Mouse (Mus musculus) effector memory CD4-positive, alpha-beta T cell, adult 7 months (primary cell): ENCODE measurements around the gene Ube2j2. TPM values are rescaled to one million over a fixed set of nuclear protein-coding genes. Genes with fewer than 3 reads are reported as not detected.

ENCODE experiments used
- polyA plus RNA-seq: library from polyadenylated mRNA; unstranded; fragments of 100-300 nt; shearing (Covaris generic); gene quantifications from one replicate; pipeline ENCODE4 v1.2.1, GENCODE M21; 2017

Ube2j2 gene
- 179 TPM for polyA plus RNA-seq

DNA sequence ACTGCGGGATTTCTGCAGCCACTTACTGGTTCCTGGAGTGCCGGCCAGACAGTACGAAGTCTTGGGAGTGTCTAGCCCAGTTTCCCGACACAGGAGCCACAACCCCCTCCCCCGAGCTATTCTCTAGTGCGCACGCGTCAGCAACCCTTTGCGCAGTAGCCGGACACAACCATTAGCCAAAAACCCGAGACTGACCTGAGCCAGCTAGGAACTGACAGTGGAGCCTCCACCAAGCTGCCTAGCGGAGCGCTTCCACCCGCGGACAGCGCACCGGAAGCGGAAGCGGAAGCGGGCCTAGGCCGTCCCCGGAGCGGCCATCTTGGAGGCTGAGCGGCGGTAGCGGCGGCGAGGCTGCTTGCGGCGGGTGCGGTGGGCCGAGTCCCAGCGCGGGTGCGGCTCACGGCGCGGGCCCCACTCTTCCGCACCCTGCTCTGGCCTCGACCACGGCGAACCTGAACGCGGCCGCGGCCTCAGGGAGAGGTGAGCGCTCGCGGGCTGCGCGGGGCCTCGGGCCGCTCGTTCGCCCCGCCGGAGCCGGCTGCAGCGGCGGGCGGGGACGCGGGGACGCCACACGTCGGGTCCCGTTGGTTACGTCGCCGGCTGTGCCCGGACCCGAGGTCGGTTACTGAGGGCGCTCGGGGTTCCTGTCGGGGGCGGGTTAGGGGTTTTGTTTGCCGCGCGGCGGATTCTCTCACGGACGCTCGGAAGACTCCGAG is at the start of gene Ube2j2:
TSS of gene Ube2j2 (plus strand) at position 298 of the 716 bp plus-strand sequence.

DNA sequence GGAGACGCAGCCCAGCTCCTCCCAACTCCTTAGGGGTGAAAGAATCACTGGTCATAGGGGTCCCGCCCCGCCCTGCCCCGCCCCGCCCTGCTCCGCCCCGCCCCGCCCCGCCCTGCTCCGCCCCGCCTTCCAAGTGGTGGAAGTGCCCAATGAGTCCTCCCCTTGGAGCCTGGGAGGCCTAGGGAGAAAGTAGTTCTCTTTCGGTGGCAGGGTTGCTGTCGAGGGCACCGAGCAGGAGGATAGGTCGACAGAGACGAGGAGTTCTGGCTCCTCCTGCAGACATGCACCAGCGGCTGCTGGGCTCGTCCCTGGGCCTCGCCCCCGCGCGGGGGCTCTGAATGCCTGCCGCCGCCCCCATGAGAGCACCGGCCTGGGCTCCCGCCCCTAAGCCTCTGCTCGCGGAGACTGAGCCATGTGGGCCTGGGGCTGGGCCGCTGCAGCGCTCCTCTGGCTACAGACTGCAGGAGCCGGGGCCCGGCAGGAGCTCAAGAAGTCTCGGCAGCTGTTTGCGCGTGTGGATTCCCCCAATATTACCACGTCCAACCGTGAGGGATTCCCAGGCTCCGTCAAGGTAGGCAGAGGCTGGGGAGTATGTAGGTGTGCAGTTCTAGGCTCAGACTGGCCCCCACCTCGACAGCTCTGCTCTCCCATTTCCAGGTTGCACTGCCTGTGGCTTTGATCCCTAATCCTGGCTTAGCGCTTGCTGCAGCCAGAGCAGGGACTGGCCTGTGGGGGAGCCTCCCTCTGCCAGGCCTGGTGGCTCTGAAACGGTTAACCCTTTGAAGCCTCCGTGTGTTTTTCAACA is 18.7 kb downstream of the Ube2j2 start, which contains the start of gene C1qtnf12:
TSS of gene C1qtnf12 (plus strand) at position 152 of the 805 bp plus-strand sequence.

DNA sequence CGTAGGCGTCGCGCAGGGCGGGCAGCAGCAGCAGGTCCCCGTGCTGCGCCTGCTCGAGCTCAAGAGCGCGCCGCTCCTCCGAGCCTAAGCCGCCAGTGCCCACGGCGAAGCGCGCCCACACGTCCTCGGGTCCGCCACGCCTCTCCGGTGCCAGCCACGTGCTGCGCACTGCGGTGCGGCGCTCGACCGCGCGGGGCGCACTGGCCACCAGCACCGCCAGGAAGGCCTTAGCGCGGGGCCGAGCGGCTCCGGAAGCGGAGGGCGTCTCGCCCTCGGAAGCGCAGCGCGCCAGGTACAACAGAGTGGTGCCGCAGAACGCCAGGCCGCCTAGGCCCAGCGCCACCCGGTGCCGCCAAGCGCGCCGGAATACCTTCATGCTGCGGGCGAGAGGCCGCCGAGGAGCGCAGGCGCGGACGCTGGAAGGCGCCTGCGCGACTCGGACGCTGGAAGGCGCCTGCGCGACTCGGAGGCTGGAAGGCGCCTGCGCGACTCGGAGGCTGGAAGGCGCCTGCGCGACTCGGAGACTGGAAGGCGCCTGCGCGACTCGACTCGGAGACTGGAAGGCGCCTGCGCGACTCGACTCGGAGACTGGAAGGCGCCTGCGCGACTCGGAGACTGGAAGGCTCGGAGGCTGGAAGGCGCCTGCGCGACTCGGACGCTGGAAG is 48.7 kb downstream of the Ube2j2 start, which contains the start of the genes B3galt6 and Sdf4:
TSS of gene B3galt6 (minus strand) at position 409 of the 665 bp plus-strand sequence.
TSS of gene Sdf4 (plus strand) at position 632 of the 665 bp plus-strand sequence.

Other genes with a start within 250 kb of the Ube2j2 start
- gene Fndc10, start 249.5 kb upstream of the Ube2j2 start, polyA plus RNA-seq, result 10.8 TPM
- gene Ssu72, start 239.0 kb upstream of the Ube2j2 start, polyA plus RNA-seq, result 92.9 TPM
- 0.35 TPM for gene Tmem240, start 209.0 kb upstream of the Ube2j2 start, polyA plus RNA-seq
- gene Atad3a, start 182.7 kb upstream of the Ube2j2 start, polyA plus RNA-seq, result 65.7 TPM
- not detected for gene Vwa1, start 169.1 kb upstream of the Ube2j2 start, polyA plus RNA-seq
- gene Tmem88b, start 158.0 kb upstream of the Ube2j2 start, polyA plus RNA-seq, result not detected
- gene Ankrd65, start 153.4 kb upstream of the Ube2j2 start, polyA plus RNA-seq, result not detected
- gene Mrpl20, start 141.0 kb upstream of the Ube2j2 start, polyA plus RNA-seq, result 72.5 TPM
- gene Ccnl2, start 131.3 kb upstream of the Ube2j2 start, polyA plus RNA-seq, result 320 TPM
- 125 TPM for gene Aurkaip1, start 112.6 kb upstream of the Ube2j2 start, polyA plus RNA-seq
- gene Mxra8, start 104.2 kb upstream of the Ube2j2 start, polyA plus RNA-seq, result 4.6 TPM
- gene Dvl1, start 96.4 kb upstream of the Ube2j2 start, polyA plus RNA-seq, result 85.5 TPM
- 0.56 TPM for gene Tas1r3, start 80.5 kb upstream of the Ube2j2 start, polyA plus RNA-seq
- 6.9 TPM for gene Cptp, start 74.4 kb upstream of the Ube2j2 start, polyA plus RNA-seq
- gene Ints11, start 74.3 kb upstream of the Ube2j2 start, polyA plus RNA-seq, result 63.2 TPM
- 26.4 TPM for gene Pusl1, start 52.0 kb upstream of the Ube2j2 start, polyA plus RNA-seq
- gene Acap3, start 52.0 kb upstream of the Ube2j2 start, polyA plus RNA-seq, result 38.1 TPM
- gene C1qtnf12, start 18.5 kb downstream of the Ube2j2 start, polyA plus RNA-seq, result 3.1 TPM
- 6.7 TPM for gene B3galt6, start 48.8 kb downstream of the Ube2j2 start, polyA plus RNA-seq
- 494 TPM for gene Sdf4, start 49.0 kb downstream of the Ube2j2 start, polyA plus RNA-seq
- gene Tnfrsf4, start 70.0 kb downstream of the Ube2j2 start, polyA plus RNA-seq, result 649 TPM
- gene Tnfrsf18, start 82.3 kb downstream of the Ube2j2 start, polyA plus RNA-seq, result 569 TPM
- gene Ttll10, start 115.6 kb downstream of the Ube2j2 start, polyA plus RNA-seq, result not detected
- 24.1 TPM for gene 9430015G10Rik, start 166.2 kb downstream of the Ube2j2 start, polyA plus RNA-seq
- not detected for gene Rnf223, start 186.7 kb downstream of the Ube2j2 start, polyA plus RNA-seq